Mouse (Mus musculus): ENCODE measurements around the gene Kif5c. TPM values are rescaled to one million over a fixed set of nuclear protein-coding genes. Genes with fewer than 3 reads are reported as not detected.

Gene Kif5c
- total and polyA plus RNA-seq, 2 experiments from 2014 or later = 163 to 408 TPM

GRCm38 (mm10) chr2:49774180-49774579, 155.1 kb downstream of the Kif5c start:
- no peak overlapping the region for H3K4me3 ChIP-seq (ENCODE audit: low read depth, low read length)
- DNase-seq (no peak), ATAC-seq (no peak)
- peaks cover 19% of the 10 kb centered on the region; the same call in 1 of the 2 replicates for H3K36me3 ChIP-seq (ENCODE audit: insufficient read depth)
- no peaks in the 10 kb centered on the region for H3K4me1 ChIP-seq (ENCODE audit: insufficient read depth)
- H3K27me3 ChIP-seq (ENCODE audit: insufficient read depth, low read length) = no peaks in the 10 kb centered on the region
- H3K4me2 ChIP-seq (ENCODE audit: low read depth) = no peak overlapping the region
- H3K9ac ChIP-seq = no peak overlapping the region
- no peaks in the 10 kb centered on the region for H3K9me3 ChIP-seq (ENCODE audit: low read length)
- TF ChIP-seq CTCF (IDR thresholded peaks at IDR 0.05; ENCODE audit: low read depth) = no peak
- H3K27ac ChIP-seq (ENCODE audit: low read depth, low read length) = no peak overlapping the region

- no peak overlapping the region for H3K4me3 ChIP-seq (ENCODE audit: low read depth, low read length)
- no peaks in the 10 kb centered on the region for H3K27me3 ChIP-seq (ENCODE audit: insufficient read depth, low read length)
- no peak overlapping the region for H3K4me2 ChIP-seq (ENCODE audit: low read depth)
- peaks cover 9% of the 10 kb centered on the region; the same call in 1 of the 2 replicates for H3K36me3 ChIP-seq (ENCODE audit: insufficient read depth)
- H3K9ac ChIP-seq = no peak overlapping the region
- no peak overlapping the region for H3K27ac ChIP-seq (ENCODE audit: low read depth, low read length)
- 91% methylated on average over 4 of the region's 4 CpGs for WGBS
- ATAC-seq (no peak), DNase-seq (no peak)
- TF ChIP-seq CTCF (IDR thresholded peaks at IDR 0.05; ENCODE audit: low read depth) = no peak
- no peaks in the 10 kb centered on the region for H3K4me1 ChIP-seq (ENCODE audit: insufficient read depth)
- H3K9me3 ChIP-seq (ENCODE audit: low read length) = no peaks in the 10 kb centered on the region
Measured at GRCm38 (mm10) chr2:49775187-49775586, 156.1 kb downstream of the Kif5c start.

GRCm38 (mm10) chr2:49775735-49776134, 156.6 kb downstream of the Kif5c start:
- H3K4me2 ChIP-seq (ENCODE audit: low read depth) = no peak overlapping the region
- H3K4me3 ChIP-seq (ENCODE audit: low read depth, low read length) = no peak overlapping the region
- no peaks in the 10 kb centered on the region for H3K4me1 ChIP-seq (ENCODE audit: insufficient read depth)
- DNase-seq = no peak
- ATAC-seq = no peak
- no peaks in the 10 kb centered on the region for H3K27me3 ChIP-seq (ENCODE audit: insufficient read depth, low read length)
- H3K36me3 ChIP-seq (ENCODE audit: insufficient read depth) = peaks cover 4% of the 10 kb centered on the region; the same call in 1 of the 2 replicates
- no peak overlapping the region for H3K9ac ChIP-seq
- peak; percentile 52 for TF ChIP-seq CTCF (IDR thresholded peaks at IDR 0.05; ENCODE audit: low read depth)
- H3K9me3 ChIP-seq (ENCODE audit: low read length) = no peaks in the 10 kb centered on the region
- H3K27ac ChIP-seq (ENCODE audit: low read depth, low read length) = no peak overlapping the region

GRCm38 (mm10) chr2:49776407-49776806, 157.3 kb downstream of the Kif5c start:
- Histone ChIP-seq H3K36me3 (ENCODE audit: insufficient read depth) (no peaks in the 10 kb centered on the region), H3K27me3 (ENCODE audit: insufficient read depth, low read length) (no peaks in the 10 kb centered on the region), H3K4me2 (ENCODE audit: low read depth) (no peak overlapping the region), H3K9ac (no peak overlapping the region), H3K9me3 (ENCODE audit: low read length) (no peaks in the 10 kb centered on the region), H3K4me1 (ENCODE audit: insufficient read depth) (no peaks in the 10 kb centered on the region), H3K4me3 (ENCODE audit: low read depth, low read length) (no peak overlapping the region), H3K27ac (ENCODE audit: low read depth, low read length) (no peak overlapping the region)
- 81% methylated on average over 4 of the region's 4 CpGs for WGBS
- ATAC-seq (peak; percentile 52), DNase-seq (no peak)
- TF ChIP-seq CTCF (IDR thresholded peaks at IDR 0.05; ENCODE audit: low read depth) = no peak

- peak; percentile 48 for DNase-seq
Measured at GRCm38 (mm10) chr2:49787376-49788050, 168.4 kb downstream of the Kif5c start, which contains the start of gene Lypd6b. Gene Lypd6b, plus strand, starts transcription at chr2:49787688.

GRCm38 (mm10) chr2:49788051-49788418, 168.9 kb downstream of the Kif5c start:
- TF ChIP-seq CTCF (IDR thresholded peaks at IDR 0.05; ENCODE audit: low read depth) = no peak
- Histone ChIP-seq H3K27me3 (ENCODE audit: insufficient read depth, low read length) (peaks cover 5% of the 10 kb centered on the region; the same call in 1 of the 2 replicates), H3K9me3 (ENCODE audit: low read length) (no peaks in the 10 kb centered on the region), H3K4me2 (ENCODE audit: low read depth) (peak overlapping the region; percentile 99), H3K27ac (ENCODE audit: low read depth, low read length) (0 out of 2 replicates have a peak overlapping the region, but pooled peaks have one; percentile 9), H3K9ac (peak overlapping the region; percentile 65), H3K36me3 (ENCODE audit: insufficient read depth) (no peaks in the 10 kb centered on the region), H3K4me3 (ENCODE audit: low read depth, low read length) (peak overlapping the region; percentile 65), H3K4me1 (ENCODE audit: insufficient read depth) (no peaks in the 10 kb centered on the region)
- DNase-seq (no peak), ATAC-seq (no peak)
- 1% methylated on average over 14 of the region's 14 CpGs for WGBS

More at GRCm38 (mm10) chr2:49787376-49788050, 168.4 kb downstream of the Kif5c start, which contains the start of gene Lypd6b:
- TF ChIP-seq CTCF (IDR thresholded peaks at IDR 0.05; ENCODE audit: low read depth) = no peak
- peak within 1 kb of the TSS; percentile 99 for H3K4me2 ChIP-seq (ENCODE audit: low read depth)
- no peaks in the 10 kb centered on the region for H3K36me3 ChIP-seq (ENCODE audit: insufficient read depth)
- H3K4me1 ChIP-seq (ENCODE audit: insufficient read depth) = no peaks in the 10 kb centered on the region
- peak within 1 kb of the TSS; percentile 65 for H3K9ac ChIP-seq
- H3K4me3 ChIP-seq (ENCODE audit: low read depth, low read length) = peak within 1 kb of the TSS; percentile 65
- no peaks in the 10 kb centered on the region for H3K9me3 ChIP-seq (ENCODE audit: low read length)
- 2% methylated on average over 73 of the region's 79 CpGs for WGBS
- ATAC-seq = peak; percentile 69
- peaks cover 5% of the 10 kb centered on the region; the same call in 1 of the 2 replicates for H3K27me3 ChIP-seq (ENCODE audit: insufficient read depth, low read length)
- 0 out of 2 replicates have a peak within 1 kb of the TSS, but pooled peaks have one; percentile 9 for H3K27ac ChIP-seq (ENCODE audit: low read depth, low read length)

GRCm38 (mm10) chr2:49788643-49789042, 169.5 kb downstream of the Kif5c start:
- no peak for DNase-seq
- TF ChIP-seq CTCF (IDR thresholded peaks at IDR 0.05; ENCODE audit: low read depth) = no peak
- no peak for ATAC-seq
- Histone ChIP-seq H3K36me3 (ENCODE audit: insufficient read depth) (no peaks in the 10 kb centered on the region), H3K27me3 (ENCODE audit: insufficient read depth, low read length) (peaks cover 5% of the 10 kb centered on the region; the same call in 1 of the 2 replicates), H3K27ac (ENCODE audit: low read depth, low read length) (no peak overlapping the region), H3K4me1 (ENCODE audit: insufficient read depth) (no peaks in the 10 kb centered on the region), H3K9me3 (ENCODE audit: low read length) (no peaks in the 10 kb centered on the region), H3K9ac (no peak overlapping the region), H3K4me2 (ENCODE audit: low read depth) (peak overlapping the region; percentile 99), H3K4me3 (ENCODE audit: low read depth, low read length) (peak overlapping the region; percentile 65)
- 17% methylated on average over 3 of the region's 3 CpGs for whole genome bisulfite sequencing

Data from forebrain, postnatal 0 days (tissue).